Mouse (Mus musculus): Measurements from ENCODE around the gene Tcf20. TPM values are rescaled to one million over a fixed set of nuclear protein-coding genes. Genes with fewer than 3 reads are reported as not detected.

Gene Tcf20
- 37.1 and 38.4 TPM in 2 replicates for polyA plus RNA-seq (2012; rRNA removed)

GRCm38 (mm10) chr15:82987732-82988112, at the start of gene Tcf20:
TSS of gene Tcf20 (minus strand) at chr15:82987872.
- no peak for TF ChIP-seq CTCF (IDR thresholded peaks at IDR 0.05; ENCODE audit: extremely low read depth, insufficient read depth, low read length)
- no peak for TF ChIP-seq POLR2A (IDR thresholded peaks at IDR 0.05; ENCODE audit: extremely low read depth, insufficient read depth, low read length)
- Histone ChIP-seq H3K27ac (ENCODE audit: insufficient read depth, low read length) (no peak within 1 kb of the TSS), H3K4me3 (ENCODE audit: insufficient read depth, low read length) (peak within 1 kb of the TSS; percentile 81), H3K4me1 (ENCODE audit: control insufficient read depth, insufficient read depth, low read length) (peaks cover 2% of the 10 kb centered on the region; the same call in 1 of the 2 replicates)

DNA sequence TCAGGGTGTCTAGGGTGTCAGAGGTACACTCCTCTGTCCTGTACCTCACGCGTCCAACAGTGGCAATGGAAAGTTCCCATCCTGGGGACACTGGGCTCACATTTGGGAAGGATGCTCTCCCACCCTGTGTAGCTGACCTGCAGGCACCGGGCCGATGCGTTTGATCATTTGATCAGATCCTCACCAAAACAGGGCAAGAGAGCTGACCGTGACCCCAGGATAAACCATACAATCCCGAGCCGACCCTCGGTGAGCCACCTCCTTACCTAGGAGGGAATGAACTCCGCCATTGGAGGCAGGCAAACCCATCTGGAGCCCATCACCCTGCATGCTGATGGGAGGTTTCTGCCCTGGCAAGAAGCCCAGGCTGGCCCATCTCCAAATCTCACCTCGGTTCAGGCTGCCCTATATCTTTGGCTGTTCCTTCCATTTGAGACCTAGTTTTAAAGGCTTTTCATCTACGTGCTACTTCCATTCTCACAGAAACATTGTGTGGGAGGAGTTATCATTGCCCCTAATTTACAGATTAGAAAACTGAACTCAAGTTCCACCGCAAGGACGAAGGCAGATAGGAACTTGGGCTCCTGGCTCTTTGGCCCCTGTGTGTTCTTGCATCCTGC, 49.3 kb upstream of the Tcf20 start:
- Histone ChIP-seq H3K27ac (ENCODE audit: insufficient read depth, low read length) (no peak overlapping the region), H3K4me1 (ENCODE audit: control insufficient read depth, insufficient read depth, low read length) (peaks cover 4% of the 10 kb centered on the region; the same call in 1 of the 2 replicates), H3K4me3 (ENCODE audit: insufficient read depth, low read length) (no peak overlapping the region)
- TF ChIP-seq CTCF (IDR thresholded peaks at IDR 0.05; ENCODE audit: extremely low read depth, insufficient read depth, low read length) (no peak), POLR2A (IDR thresholded peaks at IDR 0.05; ENCODE audit: extremely low read depth, insufficient read depth, low read length) (no peak)

GRCm38 (mm10) chr15:83036089-83036488, 48.4 kb upstream of the Tcf20 start:
- Histone ChIP-seq H3K27ac (ENCODE audit: insufficient read depth, low read length) (no peak overlapping the region), H3K4me1 (ENCODE audit: control insufficient read depth, insufficient read depth, low read length) (peaks cover 4% of the 10 kb centered on the region; the same call in 1 of the 2 replicates), H3K4me3 (ENCODE audit: insufficient read depth, low read length) (no peak overlapping the region)
- TF ChIP-seq CTCF (IDR thresholded peaks at IDR 0.05; ENCODE audit: extremely low read depth, insufficient read depth, low read length) (no peak), POLR2A (IDR thresholded peaks at IDR 0.05; ENCODE audit: extremely low read depth, insufficient read depth, low read length) (no peak)

DNA sequence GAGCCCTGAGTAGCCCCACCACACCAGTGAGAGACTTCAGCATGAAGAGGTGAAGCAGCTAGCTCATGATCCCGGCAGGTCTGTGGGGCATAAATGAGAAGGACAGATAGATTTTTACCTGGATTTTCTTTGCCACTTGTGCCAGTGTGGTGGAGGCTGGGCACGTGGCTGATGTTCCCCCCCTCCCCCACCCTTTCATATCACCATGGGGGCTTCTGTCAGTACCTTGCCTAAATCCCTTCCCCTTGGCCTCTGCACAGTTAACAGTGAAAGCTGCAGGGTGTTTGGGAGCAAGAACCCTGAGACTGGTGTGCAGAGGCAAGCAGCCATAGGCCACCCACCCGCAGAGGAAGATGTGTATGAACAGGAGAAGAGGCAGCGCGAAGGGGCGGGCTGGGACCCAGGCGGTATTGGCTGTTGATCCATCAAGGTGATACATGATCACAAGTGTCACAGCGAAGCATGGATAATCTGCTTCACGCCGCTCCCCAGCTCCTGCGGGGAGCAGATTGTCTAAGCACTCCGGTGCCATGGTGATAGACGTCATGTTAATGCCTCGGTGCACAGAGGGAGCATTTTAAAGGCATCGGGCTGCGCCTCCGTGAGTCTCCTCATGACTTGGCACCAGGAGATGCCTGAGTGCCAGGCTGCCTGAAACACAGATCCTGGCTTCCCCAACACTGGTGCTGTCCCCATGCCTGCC, 46.8 kb upstream of the Tcf20 start:
- no peak overlapping the region for H3K27ac ChIP-seq (ENCODE audit: insufficient read depth, low read length)
- H3K4me3 ChIP-seq (ENCODE audit: insufficient read depth, low read length) = peak overlapping the region; percentile 9
- H3K4me1 ChIP-seq (ENCODE audit: control insufficient read depth, insufficient read depth, low read length) = peaks cover 4% of the 10 kb centered on the region; the same call in 1 of the 2 replicates
- 0 out of 2 replicates have a peak, but pooled peaks have one; percentile 4 for TF ChIP-seq CTCF (IDR thresholded peaks at IDR 0.05; ENCODE audit: extremely low read depth, insufficient read depth, low read length)
- peak; percentile 16; the same call in 1 of the 2 replicates for TF ChIP-seq POLR2A (IDR thresholded peaks at IDR 0.05; ENCODE audit: extremely low read depth, insufficient read depth, low read length)

- TF ChIP-seq CTCF (IDR thresholded peaks at IDR 0.05; ENCODE audit: extremely low read depth, insufficient read depth, low read length) = no peak
- no peak for TF ChIP-seq POLR2A (IDR thresholded peaks at IDR 0.05; ENCODE audit: extremely low read depth, insufficient read depth, low read length)
- no peak within 1 kb of the TSS for H3K27ac ChIP-seq (ENCODE audit: insufficient read depth, low read length)
- no peak within 1 kb of the TSS for H3K4me3 ChIP-seq (ENCODE audit: insufficient read depth, low read length)
- peaks cover 4% of the 10 kb centered on the region; the same call in 1 of the 2 replicates for H3K4me1 ChIP-seq (ENCODE audit: control insufficient read depth, insufficient read depth, low read length)
Measured at GRCm38 (mm10) chr15:83032981-83033541, 45.4 kb upstream of the Tcf20 start, which contains the start of gene Nfam1. TSS of gene Nfam1 (minus strand) at chr15:83033306.

DNA sequence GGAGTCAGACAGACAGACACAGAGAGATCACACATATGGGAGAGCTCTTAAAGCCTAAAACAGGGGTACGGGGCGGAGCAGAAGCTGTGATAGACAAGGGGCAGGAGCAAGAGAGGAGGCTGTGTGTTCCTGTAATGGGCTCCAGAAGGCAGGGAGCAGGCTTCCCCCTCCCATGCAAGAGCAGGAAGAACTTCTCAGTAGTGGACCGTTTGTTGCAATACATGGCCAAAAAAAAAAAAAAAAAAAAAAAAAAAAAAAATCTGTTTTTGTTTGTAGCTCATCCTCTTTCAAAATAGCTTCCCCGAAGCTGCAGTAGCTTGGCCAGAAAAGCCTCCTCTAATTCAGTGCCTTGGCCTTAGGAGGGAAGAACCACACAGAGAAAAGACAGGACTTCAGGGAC, 43.2 kb upstream of the Tcf20 start:
- H3K4me3 ChIP-seq (ENCODE audit: insufficient read depth, low read length) = no peak overlapping the region
- H3K27ac ChIP-seq (ENCODE audit: insufficient read depth, low read length) = no peak overlapping the region
- peaks cover 4% of the 10 kb centered on the region; the same call in 1 of the 2 replicates for H3K4me1 ChIP-seq (ENCODE audit: control insufficient read depth, insufficient read depth, low read length)
- no peak for TF ChIP-seq CTCF (IDR thresholded peaks at IDR 0.05; ENCODE audit: extremely low read depth, insufficient read depth, low read length)
- TF ChIP-seq POLR2A (IDR thresholded peaks at IDR 0.05; ENCODE audit: extremely low read depth, insufficient read depth, low read length) = no peak

DNA sequence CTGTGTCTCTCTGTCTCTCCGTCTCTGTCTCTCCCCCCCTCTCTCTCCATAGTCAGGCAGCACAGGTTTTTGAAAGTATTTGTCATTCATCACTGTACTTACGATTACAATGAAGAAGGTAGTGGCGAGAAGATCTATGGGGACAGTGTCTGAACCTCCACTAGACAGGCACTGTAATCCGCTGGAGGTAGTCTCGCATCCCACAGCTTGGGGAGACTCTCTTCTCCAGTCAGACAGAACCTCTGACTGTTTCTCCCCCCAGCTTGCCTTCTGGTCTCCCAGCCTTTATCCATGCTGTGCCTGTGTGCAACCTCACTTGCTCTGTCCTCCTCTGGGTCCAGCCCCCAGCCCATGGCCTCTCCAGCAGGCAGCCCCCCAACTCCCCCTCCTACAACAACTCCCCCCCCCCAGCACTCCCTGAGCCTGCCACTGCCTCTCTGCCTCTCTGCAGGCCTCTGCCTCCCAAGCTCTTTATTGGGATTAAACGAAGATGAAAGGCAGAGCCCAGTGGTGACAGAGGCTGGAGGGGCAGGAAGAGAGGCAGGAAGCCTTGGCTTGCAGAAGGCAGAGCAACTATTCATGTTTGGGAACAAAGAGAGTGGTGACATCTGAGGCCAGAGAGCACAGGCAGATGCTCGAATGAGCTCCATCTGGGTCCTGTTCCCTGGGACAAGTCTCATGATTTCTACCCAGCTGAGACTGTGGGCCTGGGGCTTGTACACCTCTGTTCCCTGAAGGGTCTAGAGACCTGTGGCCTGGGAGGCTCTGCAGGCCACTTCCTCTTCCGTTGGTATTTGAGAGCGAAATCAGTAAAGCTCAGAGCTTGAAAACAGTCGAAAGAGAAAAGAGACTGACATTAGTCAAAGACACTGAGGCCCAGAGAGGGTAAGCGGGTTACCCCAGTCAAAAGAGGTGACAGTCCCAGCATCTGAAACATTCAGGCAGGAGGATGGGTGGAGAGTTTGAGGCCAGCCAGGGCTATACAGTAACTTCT, 42.4 kb upstream of the Tcf20 start:
- H3K4me3 ChIP-seq (ENCODE audit: insufficient read depth, low read length) = no peak overlapping the region
- TF ChIP-seq CTCF (IDR thresholded peaks at IDR 0.05; ENCODE audit: extremely low read depth, insufficient read depth, low read length) (no peak), POLR2A (IDR thresholded peaks at IDR 0.05; ENCODE audit: extremely low read depth, insufficient read depth, low read length) (no peak)
- H3K27ac ChIP-seq (ENCODE audit: insufficient read depth, low read length) = no peak overlapping the region
- peaks cover 4% of the 10 kb centered on the region; the same call in 1 of the 2 replicates for H3K4me1 ChIP-seq (ENCODE audit: control insufficient read depth, insufficient read depth, low read length)

DNA sequence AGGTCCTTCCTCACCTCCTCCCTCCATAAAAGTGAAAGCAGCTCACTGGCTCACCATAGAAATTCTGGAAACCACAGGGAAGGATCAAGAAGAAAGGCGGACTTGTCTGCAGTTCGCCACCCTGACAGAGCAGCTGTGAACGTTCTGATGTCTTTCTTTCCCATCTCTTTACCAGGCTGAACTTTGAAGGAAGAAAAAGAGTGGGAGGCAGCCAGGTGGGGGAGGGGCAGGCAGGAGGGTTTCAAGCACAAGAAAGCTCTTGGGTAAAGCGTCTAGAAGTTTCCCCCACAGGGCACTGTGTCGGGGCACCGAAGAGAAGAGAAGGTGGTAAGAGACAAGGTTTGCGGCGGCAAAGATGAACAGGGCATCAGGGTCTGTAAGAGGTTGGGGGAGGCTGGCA, 38.5 kb upstream of the Tcf20 start:
- no peak overlapping the region for H3K27ac ChIP-seq (ENCODE audit: insufficient read depth, low read length)
- no peak for TF ChIP-seq POLR2A (IDR thresholded peaks at IDR 0.05; ENCODE audit: extremely low read depth, insufficient read depth, low read length)
- TF ChIP-seq CTCF (IDR thresholded peaks at IDR 0.05; ENCODE audit: extremely low read depth, insufficient read depth, low read length) = no peak
- H3K4me3 ChIP-seq (ENCODE audit: insufficient read depth, low read length) = no peak overlapping the region
- H3K4me1 ChIP-seq (ENCODE audit: control insufficient read depth, insufficient read depth, low read length) = no peaks in the 10 kb centered on the region
